8 mouse cellular contexts compared by ENCODE assay signal in the genomic region with DNA sequence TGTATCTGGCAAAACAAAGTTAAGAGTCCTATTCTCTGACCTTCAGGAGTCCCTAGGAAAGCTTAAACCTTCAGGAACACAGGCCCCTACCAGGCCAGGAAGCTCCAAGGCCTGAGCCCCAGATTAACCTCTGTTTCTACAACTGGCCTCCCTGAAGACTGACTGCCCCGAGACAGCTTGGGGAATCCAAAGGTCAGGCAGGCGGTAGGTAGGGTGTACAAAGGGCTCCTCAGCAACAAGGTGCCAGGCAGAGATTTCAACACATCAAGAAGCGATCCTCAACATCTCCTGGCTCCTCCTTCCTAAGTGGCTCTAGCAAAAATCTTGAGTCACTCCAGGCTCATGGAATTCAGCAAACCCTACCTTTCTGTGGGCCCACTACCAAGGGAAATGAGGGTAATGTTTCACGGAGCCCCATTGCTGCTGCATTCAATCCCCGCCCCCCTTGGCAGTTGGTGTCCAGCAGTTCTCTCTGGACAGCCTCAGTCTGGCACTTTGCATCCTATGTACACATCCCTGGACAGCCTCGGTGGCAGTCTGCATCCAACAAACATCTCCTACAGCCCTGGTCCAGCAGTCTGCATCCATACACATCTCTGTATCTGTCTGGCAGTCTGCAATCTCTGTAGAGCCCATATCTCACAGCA. TPM values are rescaled to one million over a fixed set of nuclear protein-coding genes. Genes with fewer than 3 reads are reported as not detected.
DNase-seq lines count a peak whose midpoint lies in the region; ATAC-seq lines count a peak whose summit lies in the region.

No protein-coding gene starts in this region.

- DNase-seq in lung, postnatal 36 days = no peak
- peak; percentile 67 to 81 for DNase-seq in kidney, postnatal 36 days
- DNase-seq in frontal cortex, postnatal 36 days (ENCODE audit: low spot score in 2 of 2) = no peak
- no peak for DNase-seq in spleen, postnatal 4 days (ENCODE audit: low spot score in 2 of 2)
- DNase-seq in gastrocnemius, adult 18-20 months (ENCODE audit: low spot score) = no peak

- H3K4me3 ChIP-seq in lung, embryonic 16.5 days (ENCODE audit: low read length) = peak overlapping the region; percentile 92
- peak overlapping the region; percentile 86 for H3K4me3 ChIP-seq in forebrain, embryonic 13.5 days
- H3K4me3 ChIP-seq in neural tube, embryonic 15.5 days (replicated peaks) = peak overlapping the region; percentile 89

- H3K4me1 ChIP-seq in lung, embryonic 16.5 days (replicated peaks; ENCODE audit: control insufficient read depth, insufficient read depth, low read length) = peaks cover 12% of the 10 kb centered on the region
- peaks cover 17% of the 10 kb centered on the region for H3K4me1 ChIP-seq in forebrain, embryonic 13.5 days
- peaks cover 16% of the 10 kb centered on the region for H3K4me1 ChIP-seq in neural tube, embryonic 15.5 days

- no peaks in the 10 kb centered on the region for H3K27me3 ChIP-seq in lung, embryonic 16.5 days (ENCODE audit: control insufficient read depth, insufficient read depth, low read depth, low read length)
- no peaks in the 10 kb centered on the region for H3K27me3 ChIP-seq in forebrain, embryonic 13.5 days
- H3K27me3 ChIP-seq in neural tube, embryonic 15.5 days (replicated peaks) = no peaks in the 10 kb centered on the region

- H3K27ac ChIP-seq in lung, embryonic 16.5 days (ENCODE audit: low read length) = peak overlapping the region; percentile 73; the same call in 1 of the 2 replicates
- no peak overlapping the region for H3K27ac ChIP-seq in forebrain, embryonic 13.5 days
- H3K27ac ChIP-seq in neural tube, embryonic 15.5 days (replicated peaks) = no peak overlapping the region

- H3K9ac ChIP-seq in lung, embryonic 16.5 days (ENCODE audit: low read length) = peak overlapping the region; percentile 92
- peak overlapping the region; percentile 84 for H3K9ac ChIP-seq in forebrain, embryonic 13.5 days
- peak overlapping the region; percentile 83 for H3K9ac ChIP-seq in neural tube, embryonic 15.5 days (replicated peaks)

- 44% methylated on average over 6 of the region's 6 CpGs for WGBS in lung, embryonic 16.5 days
- whole genome bisulfite sequencing in forebrain, embryonic 13.5 days = 56% methylated on average over 6 of the region's 6 CpGs
- 61% methylated on average over 6 of the region's 6 CpGs for WGBS in neural tube, embryonic 15.5 days

- H3K36me3 ChIP-seq in lung, embryonic 16.5 days (ENCODE audit: control insufficient read depth, insufficient read depth, low read length) = peaks cover 12% of the 10 kb centered on the region
- peaks cover 40% of the 10 kb centered on the region for H3K36me3 ChIP-seq in forebrain, embryonic 13.5 days (ENCODE audit: poor library complexity, severe bottlenecking)
- peaks cover 30% of the 10 kb centered on the region for H3K36me3 ChIP-seq in neural tube, embryonic 15.5 days

- H3K9me3 ChIP-seq in lung, embryonic 16.5 days (ENCODE audit: control insufficient read depth, low read length) = no peaks in the 10 kb centered on the region
- no peaks in the 10 kb centered on the region for H3K9me3 ChIP-seq in forebrain, embryonic 13.5 days (replicated peaks)
- H3K9me3 ChIP-seq in neural tube, embryonic 15.5 days (replicated peaks) = no peaks in the 10 kb centered on the region

- ATAC-seq in lung, embryonic 16.5 days (ENCODE audit: low read depth) = no peak
- ATAC-seq in forebrain, embryonic 13.5 days = no peak
- ATAC-seq in neural tube, embryonic 15.5 days (ENCODE audit: low FRiP score) = no peak

- H3K4me2 ChIP-seq in lung, embryonic 16.5 days (ENCODE audit: low read depth, low read length) = peak overlapping the region; percentile 74
- peak overlapping the region; percentile 87 for H3K4me2 ChIP-seq in forebrain, embryonic 13.5 days
- H3K4me2 ChIP-seq in neural tube, embryonic 15.5 days = peak overlapping the region; percentile 81

RNA-seq across cellular contexts. Expression of gene Uck1, which starts 0.9 kb away (rescaled TPM):
- polyA plus RNA-seq in lung, embryonic 16.5 days (2015; fragmentation: Nextera tagmentation; extraction: Ambion mirVana) = 60.8 and 63.8 TPM in 2 replicates
- 76.9 and 89.3 TPM in 2 replicates for polyA plus RNA-seq in forebrain, embryonic 13.5 days (2015; fragmentation: Nextera tagmentation; extraction: Ambion mirVana)
- polyA plus RNA-seq in neural tube, embryonic 15.5 days (2015; fragmentation: Nextera tagmentation; extraction: Ambion mirVana) = 88.6 and 95.8 TPM in 2 replicates
- total RNA-seq in gastrocnemius, adult 18-20 months (2021) = 10 to 100 TPM; 11.4 to 11.6 TPM

RNA-seq across cellular contexts. Expression of gene Pomt1, which starts 22.6 kb away (rescaled TPM):
- polyA plus RNA-seq in lung, embryonic 16.5 days (2015; fragmentation: Nextera tagmentation; extraction: Ambion mirVana) = 23.0 and 24.1 TPM in 2 replicates
- polyA plus RNA-seq in forebrain, embryonic 13.5 days (2015; fragmentation: Nextera tagmentation; extraction: Ambion mirVana) = 23.7 and 27.0 TPM in 2 replicates
- 30.7 and 30.9 TPM in 2 replicates for polyA plus RNA-seq in neural tube, embryonic 15.5 days (2015; fragmentation: Nextera tagmentation; extraction: Ambion mirVana)
- 10 to 100 TPM; 10.2 to 11.1 TPM for total RNA-seq in gastrocnemius, adult 18-20 months (2021)

RNA-seq across cellular contexts. Expression of gene Golga2, which starts 28.2 kb away (rescaled TPM):
- 25.8 and 27.9 TPM in 2 replicates for polyA plus RNA-seq in lung, embryonic 16.5 days (2015; fragmentation: Nextera tagmentation; extraction: Ambion mirVana)
- 20.5 and 23.4 TPM in 2 replicates for polyA plus RNA-seq in forebrain, embryonic 13.5 days (2015; fragmentation: Nextera tagmentation; extraction: Ambion mirVana)
- 27.5 and 31.3 TPM in 2 replicates for polyA plus RNA-seq in neural tube, embryonic 15.5 days (2015; fragmentation: Nextera tagmentation; extraction: Ambion mirVana)
- total RNA-seq in gastrocnemius, adult 18-20 months (2021) = 10 to 100 TPM; 56.7 to 56.9 TPM

RNA-seq across cellular contexts. Expression of gene Swi5, which starts 28.9 kb away (rescaled TPM):
- 396 and 415 TPM in 2 replicates for polyA plus RNA-seq in lung, embryonic 16.5 days (2015; fragmentation: Nextera tagmentation; extraction: Ambion mirVana)
- polyA plus RNA-seq in forebrain, embryonic 13.5 days (2015; fragmentation: Nextera tagmentation; extraction: Ambion mirVana) = 466 and 470 TPM in 2 replicates
- polyA plus RNA-seq in neural tube, embryonic 15.5 days (2015; fragmentation: Nextera tagmentation; extraction: Ambion mirVana) = 421 and 448 TPM in 2 replicates
- 100 to 1,000 TPM; 143 to 148 TPM for total RNA-seq in gastrocnemius, adult 18-20 months (2021)

Comparison
In these comparisons a context has a peak if more than half of its experiments do, and no peak if none do; other contexts are left out.
1. DNase-seq: peak in kidney, postnatal 36 days (2 of 2); none in lung, postnatal 36 days (single experiment), frontal cortex, postnatal 36 days (0 of 2), spleen, postnatal 4 days (0 of 2) and gastrocnemius, adult 18-20 months (single experiment).
2. Peak in every context shown above with its lines, with median percentiles within 50 percentile points of each other: H3K4me2 ChIP-seq, H3K4me3 ChIP-seq and H3K9ac ChIP-seq.